Mouse (Mus musculus): Measurements from ENCODE around the gene Cnp.
A peak's percentile ranks its signal among the peaks of the same experiment; 100 is the strongest.

Gene Cnp

GRCm38 (mm10) chr11:100622714-100623113 lies 48.0 kb downstream of the Cnp start:
- peak; percentile 98 for DNase-seq (ENCODE audit: low spot score)

GRCm38 (mm10) chr11:100623867-100624266 lies 49.2 kb downstream of the Cnp start:
- peak; percentile 59 for DNase-seq (ENCODE audit: low spot score)

- no peak for DNase-seq (ENCODE audit: low spot score)
These were observed 51.3 kb downstream of the Cnp start for GRCm38 (mm10) chr11:100625754-100626700.

GRCm38 (mm10) chr11:100626701-100627195 lies 52.0 kb downstream of the Cnp start:
- DNase-seq (ENCODE audit: low spot score), result peak; percentile 82

- DNase-seq (ENCODE audit: low spot score), result no peak
These were observed 53.4 kb downstream of the Cnp start for GRCm38 (mm10) chr11:100628056-100628455.

GRCm38 (mm10) chr11:100628862-100629352 lies 54.2 kb downstream of the Cnp start:
- DNase-seq (ENCODE audit: low spot score), result no peak

GRCm38 (mm10) chr11:100634530-100634929 lies 59.8 kb downstream of the Cnp start:
- no peak for DNase-seq (ENCODE audit: low spot score)

GRCm38 (mm10) chr11:100640159-100640906 lies 65.6 kb downstream of the Cnp start:
- DNase-seq (ENCODE audit: low spot score), result peak; percentile 79

All from retina, embryonic 14.5 days (tissue).